In genomic region chrX:36762894-36763293, GRCm38 (mm10) we compare ENCODE assay signal across 11 mouse cellular contexts. TPM values are rescaled to one million over a fixed set of nuclear protein-coding genes. Genes with fewer than 3 reads are reported as not detected.
DNase-seq lines count a peak whose midpoint lies in the region; ATAC-seq and TF ChIP-seq lines count a peak whose summit lies in the region.
"Had no signal": no experiment of that assay in that cellular context is flagged by ENCODE, and none has a peak within 500 bp of the region (broad histone marks: within the 10 kb centered on the region; RNA-seq: fewer than 3 reads in every experiment).

No protein-coding gene starts in this region.

- no peaks in the 10 kb centered on the region for H3K9me3 ChIP-seq in kidney, embryonic 16.5 days (ENCODE audit: low read length)
- no peaks in the 10 kb centered on the region for H3K9me3 ChIP-seq in MEL (replicated peaks; ENCODE audit: insufficient read depth, low read length)
- H3K9me3 ChIP-seq in hindbrain, embryonic 11.5 days (ENCODE audit: control insufficient read depth, low read length), result no peaks in the 10 kb centered on the region
- H3K9me3 ChIP-seq in midbrain, embryonic 12.5 days, result no peaks in the 10 kb centered on the region

- H3K9ac ChIP-seq in kidney, embryonic 16.5 days (replicated peaks; ENCODE audit: low read length), result no peak overlapping the region
- H3K9ac ChIP-seq in MEL (ENCODE audit: control insufficient read depth, low read depth, low read length, poor library complexity, severe bottlenecking), result no peak overlapping the region
- H3K9ac ChIP-seq in hindbrain, embryonic 11.5 days (ENCODE audit: low read depth, low read length), result no peak overlapping the region
- H3K9ac ChIP-seq in midbrain, embryonic 12.5 days (replicated peaks), result no peak overlapping the region
- H3K9ac ChIP-seq: liver, embryonic 14.5 days had no signal

- H3K4me2 ChIP-seq in kidney, embryonic 16.5 days (replicated peaks; ENCODE audit: low read depth, low read length), result no peak overlapping the region
- no peak overlapping the region; the same call in 1 of the 2 replicates for H3K4me2 ChIP-seq in hindbrain, embryonic 11.5 days (replicated peaks; ENCODE audit: low read depth, low read length)
- H3K4me2 ChIP-seq in midbrain, embryonic 12.5 days (replicated peaks), result peak overlapping the region; percentile 29

- WGBS in kidney, adult 2 months, result 42% methylated on average over 4 of the region's 4 CpGs
- 68% methylated on average over 4 of the region's 4 CpGs for WGBS in kidney, embryonic 16.5 days
- WGBS in hindbrain, embryonic 11.5 days, result 69% methylated on average over 4 of the region's 4 CpGs
- 47% methylated on average over 4 of the region's 4 CpGs for WGBS in midbrain, embryonic 12.5 days

- H3K27ac ChIP-seq in kidney, adult 2 months (ENCODE audit: insufficient read depth, low read depth, low read length), result peak overlapping the region; percentile 80
- no peak overlapping the region for H3K27ac ChIP-seq in kidney, embryonic 16.5 days (ENCODE audit: low read length)
- H3K27ac ChIP-seq in MEL (ENCODE audit: control insufficient read depth, low read depth, low read length), result no peak overlapping the region
- peak overlapping the region; percentile 75 for H3K27ac ChIP-seq in hindbrain, embryonic 11.5 days (ENCODE audit: low read depth, low read length)
- peak overlapping the region; percentile 87 for H3K27ac ChIP-seq in midbrain, embryonic 12.5 days (replicated peaks)
- H3K27ac ChIP-seq: liver, embryonic 14.5 days had no signal

- H3K4me3 ChIP-seq in kidney, adult 2 months (ENCODE audit: insufficient read depth, low read depth, low read length), result no peak overlapping the region
- H3K4me3 ChIP-seq in kidney, embryonic 16.5 days (ENCODE audit: low read length), result no peak overlapping the region
- no peak overlapping the region for H3K4me3 ChIP-seq in MEL (ENCODE audit: control insufficient read depth in 1 of 2, insufficient read depth in 1 of 2, low read depth in 2 of 2, low read length in 2 of 2)
- no peak overlapping the region for H3K4me3 ChIP-seq in hindbrain, embryonic 11.5 days (ENCODE audit: low read depth, low read length)
- H3K4me3 ChIP-seq in midbrain, embryonic 12.5 days, result 0 out of 2 replicates have a peak overlapping the region, but pooled peaks have one; percentile 9

- no peaks in the 10 kb centered on the region for H3K27me3 ChIP-seq in kidney, adult 2 months (replicated peaks; ENCODE audit: control insufficient read depth, insufficient read depth, low read length)
- no peaks in the 10 kb centered on the region for H3K27me3 ChIP-seq in kidney, embryonic 16.5 days (ENCODE audit: insufficient read depth, low read length)
- no peaks in the 10 kb centered on the region for H3K27me3 ChIP-seq in MEL (ENCODE audit: control insufficient read depth in 1 of 2, insufficient read depth in 2 of 2, low read length in 2 of 2)
- H3K27me3 ChIP-seq in hindbrain, embryonic 11.5 days (ENCODE audit: control insufficient read depth, insufficient read depth, low read length), result no peaks in the 10 kb centered on the region
- no peaks in the 10 kb centered on the region for H3K27me3 ChIP-seq in midbrain, embryonic 12.5 days

- H3K36me3 ChIP-seq in kidney, adult 2 months (ENCODE audit: control insufficient read depth, insufficient read depth, low read length), result no peaks in the 10 kb centered on the region
- H3K36me3 ChIP-seq in kidney, embryonic 16.5 days (ENCODE audit: insufficient read depth, low read length), result no peaks in the 10 kb centered on the region
- H3K36me3 ChIP-seq in MEL (ENCODE audit: control insufficient read depth in 1 of 2, insufficient read depth in 2 of 2, low read length in 2 of 2), result peaks cover 0 to 7% of the 10 kb centered on the region in 2 experiments; a peak in 2 of 4 replicates
- H3K36me3 ChIP-seq in hindbrain, embryonic 11.5 days (ENCODE audit: control insufficient read depth, insufficient read depth, low read length), result no peaks in the 10 kb centered on the region
- no peaks in the 10 kb centered on the region for H3K36me3 ChIP-seq in midbrain, embryonic 12.5 days

- no peaks in the 10 kb centered on the region for H3K79me2 ChIP-seq in MEL (ENCODE audit: control insufficient read depth, insufficient read depth, low read length, poor library complexity)

- DNase-seq in kidney, adult 2 months, result no peak
- DNase-seq in MEL (ENCODE audit: low read depth, low spot score), result peak; percentile 67
- DNase-seq in hindbrain, embryonic 11.5 days (ENCODE audit: low spot score), result no peak
- no peak for DNase-seq in cerebellum, postnatal 4 days (ENCODE audit: low spot score in 2 of 2)
- DNase-seq in layer of hippocampus, adult 9-10 months (ENCODE audit: low spot score), result no peak
- DNase-seq in spleen, adult 12 weeks (ENCODE audit: low spot score), result no peak
- DNase-seq: cerebellum, postnatal 14 days; right cerebral cortex, adult 18-20 months had no signal

- TF ChIP-seq POLR2A in kidney, adult 2 months (IDR thresholded peaks at IDR 0.05; ENCODE audit: low read depth, low read length), result no peak
- TF ChIP-seq POLR2A in MEL (IDR thresholded peaks at IDR 0.05; ENCODE audit: control insufficient read depth in 1 of 2, insufficient read depth in 1 of 2, low read depth in 1 of 2, low read length in 2 of 2, poor library complexity in 1 of 2), result no peak

- no peak for ATAC-seq in kidney, embryonic 16.5 days (ENCODE audit: low FRiP score, low TSS enrichment)
- no peak for ATAC-seq in hindbrain, embryonic 11.5 days (ENCODE audit: low FRiP score)
- ATAC-seq in midbrain, embryonic 12.5 days (ENCODE audit: low FRiP score, low read depth), result peak; percentile 18; the same call in 1 of the 2 replicates

- no peak for TF ChIP-seq RAD21 in MEL (IDR thresholded peaks at IDR 0.05; ENCODE audit: low read depth, low read length)

- peak in 1 of 2 experiments; percentile 9; a peak in 1 of 4 replicates for TF ChIP-seq EP300 in MEL (IDR thresholded peaks at IDR 0.05; ENCODE audit: low read depth in 1 of 2, low read length in 2 of 2)

- peaks cover 18% of the 10 kb centered on the region for H3K4me1 ChIP-seq in kidney, adult 2 months (ENCODE audit: control insufficient read depth, insufficient read depth, low read length)
- H3K4me1 ChIP-seq in kidney, embryonic 16.5 days (ENCODE audit: insufficient read depth, low read length), result no peaks in the 10 kb centered on the region
- peaks cover 11 to 16% of the 10 kb centered on the region in 2 experiments for H3K4me1 ChIP-seq in MEL (ENCODE audit: control insufficient read depth in 1 of 2, insufficient read depth in 2 of 2, low read length in 2 of 2)
- H3K4me1 ChIP-seq in hindbrain, embryonic 11.5 days (replicated peaks; ENCODE audit: control insufficient read depth, insufficient read depth, low read length), result no peaks in the 10 kb centered on the region
- peaks cover 15% of the 10 kb centered on the region; the same call in 1 of the 2 replicates for H3K4me1 ChIP-seq in midbrain, embryonic 12.5 days

- no peak for TF ChIP-seq CTCF in kidney, adult 2 months (conservative IDR thresholded peaks at IDR 0.05; ENCODE audit: insufficient read depth, insufficient read length, low read depth, low read length)
- TF ChIP-seq CTCF in MEL (IDR thresholded peaks at IDR 0.05 in 2 of 3, conservative IDR thresholded peaks at IDR 0.05 in 1 of 3; ENCODE audit: control insufficient read depth in 1 of 3, insufficient read depth in 1 of 3, low read depth in 2 of 3, low read length in 3 of 3, poor library complexity in 1 of 3, severe bottlenecking in 1 of 3), result no peak

TF ChIP-seq in MEL, 35 proteins besides CTCF, POLR2A, EP300 and RAD21:
- no peak for TF ChIP-seq HCFC1 (IDR thresholded peaks at IDR 0.05; ENCODE audit: low read depth, low read length)
- no peak for TF ChIP-seq ZKSCAN1 (IDR thresholded peaks at IDR 0.05; ENCODE audit: low read depth, low read length)
- TF ChIP-seq BHLHE40 (IDR thresholded peaks at IDR 0.05; ENCODE audit: borderline replicate concordance, low read depth, low read length), result peak; percentile 95
- peak; percentile 42; the same call in 1 of the 2 replicates for TF ChIP-seq GATA1 (IDR thresholded peaks at IDR 0.05; ENCODE audit: low read depth, low read length)
- no peak for TF ChIP-seq MYB (IDR thresholded peaks at IDR 0.05; ENCODE audit: low read depth, low read length)
- TF ChIP-seq ELF1 (IDR thresholded peaks at IDR 0.05; ENCODE audit: low read depth, low read length), result no peak
- no peak for TF ChIP-seq GABPA (IDR thresholded peaks at IDR 0.05; ENCODE audit: low read depth, low read length)
- no peak for TF ChIP-seq POLR2AphosphoS2 (IDR thresholded peaks at IDR 0.05; ENCODE audit: low read length)
- TF ChIP-seq ZNF384 (IDR thresholded peaks at IDR 0.05; ENCODE audit: low read depth, low read length), result peak; percentile 86
- peak; percentile 75 for TF ChIP-seq ETS1 (IDR thresholded peaks at IDR 0.05; ENCODE audit: low read depth, low read length)
- no peak for TF ChIP-seq USF1 (IDR thresholded peaks at IDR 0.05; ENCODE audit: low read depth, low read length)
- TF ChIP-seq CHD1 (IDR thresholded peaks at IDR 0.05; ENCODE audit: low read depth, low read length), result no peak
- TF ChIP-seq JUND (IDR thresholded peaks at IDR 0.05; ENCODE audit: low read depth, low read length), result no peak
TF ChIP-seq in MEL: peak in this region for 4.

RNA-seq across cellular contexts. Expression of gene Slc25a43, which starts 19.4 kb away (rescaled TPM):
- polyA plus RNA-seq in kidney, adult 2 months (2012; rRNA removed), result 0.97 and 1.6 TPM in 2 replicates
- 2.9 and 3.3 TPM in 2 replicates for polyA plus RNA-seq in kidney, embryonic 16.5 days (2015; fragmentation: Nextera tagmentation; extraction: Ambion mirVana)
- total RNA-seq in MEL (2012; rRNA removed), result 1.4 and 2.7 TPM in 2 replicates
- polyA plus RNA-seq in MEL (2012; ENCODE audit: insufficient read depth in 1 of 2, insufficient read length in 2 of 2, low read depth in 1 of 2, low replicate concordance in 2 of 2, missing spikeins in 1 of 2), result 1 to 10 TPM in 1 of 2 experiments, not detected in 1; 8.3 TPM
- polyA plus RNA-seq in hindbrain, embryonic 11.5 days (2014; fragmentation: Nextera tagmentation; extraction: Ambion mirVana), result 1.2 TPM in 2 replicates
- 0.69 and 0.83 TPM in 2 replicates for polyA plus RNA-seq in midbrain, embryonic 12.5 days (2016; fragmentation: Nextera tagmentation; extraction: Ambion mirVana)

RNA-seq across cellular contexts. Expression of gene Slc25a5, which starts 32.6 kb away (rescaled TPM):
- polyA plus RNA-seq in kidney, adult 2 months (2012; rRNA removed), result 1,901 and 2,104 TPM in 2 replicates
- 924 and 964 TPM in 2 replicates for polyA plus RNA-seq in kidney, embryonic 16.5 days (2015; fragmentation: Nextera tagmentation; extraction: Ambion mirVana)
- 704 and 776 TPM in 2 replicates for total RNA-seq in MEL (2012; rRNA removed)
- polyA plus RNA-seq in MEL (2012; ENCODE audit: insufficient read depth in 1 of 2, insufficient read length in 2 of 2, low read depth in 1 of 2, low replicate concordance in 2 of 2, missing spikeins in 1 of 2), result 1,000 to 10,000 TPM in 1 of 2 experiments, 100 to 1,000 TPM in 1; 263 to 1,006 TPM
- polyA plus RNA-seq in hindbrain, embryonic 11.5 days (2014; fragmentation: Nextera tagmentation; extraction: Ambion mirVana), result 838 and 896 TPM in 2 replicates
- 569 and 644 TPM in 2 replicates for polyA plus RNA-seq in midbrain, embryonic 12.5 days (2016; fragmentation: Nextera tagmentation; extraction: Ambion mirVana)

Comparison
In these comparisons a context has a peak if more than half of its experiments do, and no peak if none do; other contexts are left out.
1. H3K27ac ChIP-seq: peak in kidney, adult 2 months (single experiment), hindbrain, embryonic 11.5 days (single experiment) and midbrain, embryonic 12.5 days (single experiment); none in kidney, embryonic 16.5 days (single experiment) and MEL (single experiment).